Mouse (Mus musculus) cerebellum, adult 2 months (tissue): ENCODE data around the gene Fam205c.

Experiments
- CTCF ChIP-seq: fragments of 200-500 bp; IDR thresholded peaks from 2 replicates; pipeline ENCODE4 v1.5.1; 2011; ENCODE audit warnings: low read depth, mild to moderate bottlenecking, control low read depth, low read length, moderate library complexity, borderline replicate concordance; ENCODE audit not compliant: insufficient read depth
- POLR2A ChIP-seq: fragments of 200-500 bp; IDR thresholded peaks from 2 replicates; pipeline ENCODE4 v1.6.1; 2011; ENCODE audit warnings: low read length, control low read depth, borderline replicate concordance; ENCODE audit not compliant: insufficient read depth

- TF ChIP-seq CTCF, result no peak
- TF ChIP-seq POLR2A, result no peak
Observed at GRCm38 (mm10) chr4:42904966-42905365, 30.9 kb upstream of the Fam205c start.
